Mouse (Mus musculus) myocyte (in vitro differentiated cells): Measurements from ENCODE around the gene Artn. TPM values are rescaled to one million over a fixed set of nuclear protein-coding genes. Genes with fewer than 3 reads are reported as not detected.

Experiments used
- H3K27me3 ChIP-seq: one replicate; pipeline ENCODE4 v1.6.1; 2011; ENCODE audit not compliant: control insufficient read depth, insufficient read depth, insufficient read length
- H3K36me3 ChIP-seq: one replicate; pipeline ENCODE4 v1.6.1; 2011; ENCODE audit not compliant: control insufficient read depth, insufficient read depth
- H3K4me2 ChIP-seq: one replicate; pipeline ENCODE4 v1.6.1; 2011; ENCODE audit warnings: low read depth, control low read depth
- H3K4me3 ChIP-seq: one replicate; pipeline ENCODE4 v1.5.1; 2011; ENCODE audit warnings: mild to moderate bottlenecking, control low read depth, moderate library complexity
- H3K79me2 ChIP-seq: one replicate; pipeline ENCODE4 v1.6.1; 2011; ENCODE audit not compliant: control insufficient read depth, insufficient read depth
- H3ac ChIP-seq: one replicate; pipeline ENCODE4 v1.6.1; 2011; ENCODE audit not compliant: control insufficient read depth, insufficient read length
- CEBPB ChIP-seq: IDR thresholded peaks from 2 replicates; pipeline ENCODE4 v1.6.1; 2011; ENCODE audit warnings: mild to moderate bottlenecking, moderate library complexity; ENCODE audit not compliant: poor library complexity, insufficient read depth, severe bottlenecking
- E2F4 ChIP-seq: IDR thresholded peaks from one replicate; pipeline ENCODE4 v1.6.1; 2011; ENCODE audit warnings: mild to moderate bottlenecking, control low read depth, moderate library complexity; ENCODE audit not compliant: insufficient read depth
- MAX ChIP-seq: IDR thresholded peaks from one replicate; pipeline ENCODE4 v1.6.1; 2011; ENCODE audit warnings: low read depth, mild to moderate bottlenecking, control low read depth
- MYOD1 ChIP-seq, 3 experiments: IDR thresholded peaks; one replicate each; pipeline ENCODE4 v1.6.1; 2011; ENCODE audit warnings: control low read depth in 2 of 3, low read depth in 2 of 3, mild to moderate bottlenecking in 2 of 3, moderate library complexity in 1 of 3; ENCODE audit not compliant: insufficient read length in 2 of 3, control insufficient read depth in 1 of 3
- MYOG ChIP-seq, 3 experiments: IDR thresholded peaks; one replicate each; pipeline ENCODE4 v1.6.1; 2011; ENCODE audit warnings: control low read depth in 2 of 3, low read depth in 2 of 3, mild to moderate bottlenecking in 2 of 3; ENCODE audit not compliant: insufficient read length in 2 of 3, control insufficient read depth in 1 of 3, insufficient read depth in 1 of 3
- POLR2A ChIP-seq: IDR thresholded peaks from one replicate; pipeline ENCODE4 v1.6.1; 2011; ENCODE audit warnings: low read depth, mild to moderate bottlenecking, control low read depth, moderate library complexity; ENCODE audit not compliant: insufficient read length
- POLR2AphosphoS2 ChIP-seq: IDR thresholded peaks from one replicate; pipeline ENCODE4 v1.6.1; 2011; ENCODE audit warnings: low read depth, control low read depth; ENCODE audit not compliant: insufficient read length
- REST ChIP-seq: IDR thresholded peaks from one replicate; pipeline ENCODE4 v1.6.1; 2011; ENCODE audit warnings: mild to moderate bottlenecking, control low read depth, moderate library complexity; ENCODE audit not compliant: insufficient read depth, insufficient read length
- SRF ChIP-seq: IDR thresholded peaks from one replicate; pipeline ENCODE4 v1.6.1; 2011; ENCODE audit warnings: low read depth; ENCODE audit not compliant: control insufficient read depth, insufficient read length
- TCF12 ChIP-seq: IDR thresholded peaks from one replicate; pipeline ENCODE4 v1.6.1; 2011; ENCODE audit warnings: mild to moderate bottlenecking, control low read depth; ENCODE audit not compliant: poor library complexity, insufficient read depth, severe bottlenecking
- TCF3 ChIP-seq: IDR thresholded peaks from one replicate; pipeline ENCODE4 v1.6.1; 2011; ENCODE audit warnings: low read depth, control low read depth; ENCODE audit not compliant: insufficient read length
- USF1 ChIP-seq: IDR thresholded peaks from one replicate; pipeline ENCODE4 v1.6.1; 2011; ENCODE audit warnings: low read depth, mild to moderate bottlenecking, control low read depth, moderate library complexity
- polyA plus RNA-seq: library from polyadenylated mRNA; unstranded; fragments of >200 nt; fragmentation: generic; extraction: Trizol; gene quantifications from one replicate; pipeline ENCODE4 v1.2.1, GENCODE M21; 2012; ENCODE audit warnings: missing spikeins

Gene Artn
- polyA plus RNA-seq, 1 experiment: 15.9 TPM

- Histone ChIP-seq H3K4me3 (peak overlapping the region; percentile 30), H3K79me2 (peaks cover 24% of the 10 kb centered on the region), H3K27me3 (no peaks in the 10 kb centered on the region), H3K4me2 (peak overlapping the region; percentile 99), H3ac (no peak overlapping the region), H3K36me3 (peaks cover 6% of the 10 kb centered on the region)
- no peak for TF ChIP-seq CEBPB
- no peak for TF ChIP-seq MAX
- peak; percentile 10 for TF ChIP-seq POLR2AphosphoS2
These were observed 45.4 kb downstream of the Artn start for GRCm38 (mm10) chr4:117884146-117884545.

- TF ChIP-seq REST: no peak
- peak in 1 of 3 experiments; percentile 55 for TF ChIP-seq MYOG (IDR thresholded peaks at IDR 0.05; ENCODE audit: control insufficient read depth in 1 of 3, insufficient read depth in 1 of 3, insufficient read length in 2 of 3, low read depth in 2 of 3)
- no peak for TF ChIP-seq MAX
- peak; percentile 90 for TF ChIP-seq POLR2A
- TF ChIP-seq SRF: no peak
- peak; percentile 40 for TF ChIP-seq USF1
- TF ChIP-seq POLR2AphosphoS2: peak; percentile 92
- TF ChIP-seq MYOD1 (IDR thresholded peaks at IDR 0.05; ENCODE audit: control insufficient read depth in 1 of 3, insufficient read length in 2 of 3, low read depth in 2 of 3): peak in 2 of 3 experiments; percentile 35 to 74
- Histone ChIP-seq H3K79me2 (peaks cover 24% of the 10 kb centered on the region), H3K4me3 (peak within 1 kb of the TSS; percentile 30), H3K36me3 (peaks cover 6% of the 10 kb centered on the region), H3K27me3 (no peaks in the 10 kb centered on the region), H3K4me2 (peak within 1 kb of the TSS; percentile 99), H3ac (peak within 1 kb of the TSS; percentile 65)
These were observed 46.6 kb downstream of the Artn start, which contains the start of gene B4galt2 for GRCm38 (mm10) chr4:117882701-117883691. B4galt2 (minus strand) TSS chr4:117883487.

- no peaks in the 10 kb centered on the region for H3K27me3 ChIP-seq
- H3ac ChIP-seq: no peak overlapping the region
- H3K4me2 ChIP-seq: no peak overlapping the region
- TF ChIP-seq TCF3: no peak
- no peak for TF ChIP-seq MAX
- TF ChIP-seq TCF12: no peak
- TF ChIP-seq MYOD1 (IDR thresholded peaks at IDR 0.05; ENCODE audit: control insufficient read depth in 1 of 3, insufficient read length in 2 of 3, low read depth in 2 of 3): no peak
- TF ChIP-seq MYOG (IDR thresholded peaks at IDR 0.05; ENCODE audit: control insufficient read depth in 1 of 3, insufficient read depth in 1 of 3, insufficient read length in 2 of 3, low read depth in 2 of 3): no peak
- no peak for TF ChIP-seq REST
- no peak for TF ChIP-seq CEBPB
- TF ChIP-seq POLR2A: no peak
- TF ChIP-seq SRF: no peak
- no peak for TF ChIP-seq E2F4
- TF ChIP-seq POLR2AphosphoS2: no peak
- no peak for TF ChIP-seq USF1
- no peak overlapping the region for H3K4me3 ChIP-seq
- H3K36me3 ChIP-seq: peaks cover 4% of the 10 kb centered on the region
- H3K79me2 ChIP-seq: peaks cover under 1% of the 10 kb centered on the region
These were observed 50.9 kb downstream of the Artn start for GRCm38 (mm10) chr4:117878703-117879102.

GRCm38 (mm10) chr4:117878301-117878700 lies 51.3 kb downstream of the Artn start:
- H3K36me3 ChIP-seq: peaks cover 4% of the 10 kb centered on the region
- H3ac ChIP-seq: no peak overlapping the region
- no peak overlapping the region for H3K4me2 ChIP-seq
- no peaks in the 10 kb centered on the region for H3K79me2 ChIP-seq
- H3K4me3 ChIP-seq: no peak overlapping the region
- TF ChIP-seq POLR2A: no peak
- TF ChIP-seq SRF: no peak
- TF ChIP-seq POLR2AphosphoS2: no peak
- TF ChIP-seq MYOD1 (IDR thresholded peaks at IDR 0.05; ENCODE audit: control insufficient read depth in 1 of 3, insufficient read length in 2 of 3, low read depth in 2 of 3): no peak
- TF ChIP-seq CEBPB: no peak
- no peak for TF ChIP-seq MAX
- TF ChIP-seq E2F4: no peak
- TF ChIP-seq REST: no peak
- no peak for TF ChIP-seq USF1
- TF ChIP-seq MYOG (IDR thresholded peaks at IDR 0.05; ENCODE audit: control insufficient read depth in 1 of 3, insufficient read depth in 1 of 3, insufficient read length in 2 of 3, low read depth in 2 of 3): no peak
- no peak for TF ChIP-seq TCF12
- no peak for TF ChIP-seq TCF3
- no peaks in the 10 kb centered on the region for H3K27me3 ChIP-seq

Other genes starting within 250 kb of the Artn start
- 28.0 TPM for gene Dmap1, start 247.5 kb downstream of the Artn start, polyA plus RNA-seq
- not detected for gene Gm12845, start 205.4 kb downstream of the Artn start, polyA plus RNA-seq
- not detected for gene Klf17, start 164.1 kb downstream of the Artn start, polyA plus RNA-seq
- gene Slc6a9, start 95.3 kb downstream of the Artn start, polyA plus RNA-seq: 129 TPM
- gene Ccdc24, start 57.2 kb downstream of the Artn start, polyA plus RNA-seq: 1.8 TPM
- 41.6 TPM for gene B4galt2, start 46.3 kb downstream of the Artn start, polyA plus RNA-seq
- gene Atp6v0b, start 42.4 kb downstream of the Artn start, polyA plus RNA-seq: 470 TPM
- gene Dph2, start 37.7 kb downstream of the Artn start, polyA plus RNA-seq: 8.5 TPM
- 62.2 TPM for gene Ipo13, start 14.8 kb downstream of the Artn start, polyA plus RNA-seq
- gene St3gal3, start 205.2 kb upstream of the Artn start, polyA plus RNA-seq: 45.1 TPM